Mouse (Mus musculus) embryonic fibroblast, embryonic 13.5 days (primary cell): ENCODE measurements at regions not wholly inside any gene's neighbourhood (a gene's known extent, or its start where the extent isn't known, plus 50 kb on each side); places are given as distances from the start of the nearest gene placed in this dataset.

Experiments
- CTCF ChIP-seq: IDR thresholded peaks from 2 replicates; pipeline ENCODE4 v1.5.1; 2011; ENCODE audit warnings: mild to moderate bottlenecking, control low read depth, low read length, moderate library complexity, borderline replicate concordance; ENCODE audit not compliant: insufficient read depth
- POLR2A ChIP-seq: IDR thresholded peaks from 2 replicates; pipeline ENCODE4 v1.6.1; 2011; ENCODE audit warnings: low read depth, mild to moderate bottlenecking, control low read depth, low read length, moderate library complexity

DNA sequence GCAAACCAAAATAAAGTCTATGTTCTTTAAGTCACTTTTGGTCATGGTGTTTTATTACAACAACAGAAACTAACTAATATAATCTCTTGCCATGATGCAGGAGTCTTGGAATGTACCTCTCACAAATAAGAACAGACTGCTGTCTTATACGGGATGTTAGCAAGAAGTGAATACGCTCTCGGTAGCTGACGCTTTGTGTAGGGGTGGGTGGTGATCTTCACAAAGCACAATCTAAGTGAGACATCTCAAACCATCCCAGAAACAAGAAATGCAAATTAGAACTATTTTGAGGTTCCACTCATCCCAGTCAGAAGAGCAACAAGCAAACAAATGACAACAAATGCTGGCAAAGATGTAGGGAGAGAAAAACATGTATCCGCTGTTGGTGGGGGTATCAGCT lies 339.7 kb upstream of the Clnk start:
- TF ChIP-seq CTCF: no peak
- no peak for TF ChIP-seq POLR2A
